Mouse (Mus musculus): ENCODE data around the gene Mei4.
A peak's percentile ranks its signal among the peaks of the same experiment; 100 is the strongest.

Gene Mei4

GRCm38 (mm10) chr9:81863181-81863887 is at the start of gene Mei4:
Gene Mei4, plus strand, starts transcription at chr9:81863670.
- peak; percentile 33 for DNase-seq (ENCODE audit: low read depth)

GRCm38 (mm10) chr9:81819715-81820373 is 43.6 kb upstream of the Mei4 start:
- DNase-seq (ENCODE audit: low read depth) = no peak

GRCm38 (mm10) chr9:81827560-81827959 is 35.9 kb upstream of the Mei4 start:
- DNase-seq (ENCODE audit: low read depth) = no peak

GRCm38 (mm10) chr9:81834056-81834455 is 29.4 kb upstream of the Mei4 start:
- no peak for DNase-seq (ENCODE audit: low read depth)

- no peak for DNase-seq (ENCODE audit: low read depth)
These were observed 4.6 kb upstream of the Mei4 start for GRCm38 (mm10) chr9:81858861-81859260.

GRCm38 (mm10) chr9:81863888-81864234 is 391 bp downstream of the Mei4 start:
- DNase-seq (ENCODE audit: low read depth) = no peak

- DNase-seq (ENCODE audit: low read depth) = no peak
These were observed 2.6 kb downstream of the Mei4 start for GRCm38 (mm10) chr9:81866032-81866431.

GRCm38 (mm10) chr9:81921456-81921855 is 58.0 kb downstream of the Mei4 start:
- DNase-seq (ENCODE audit: low read depth) = no peak

GRCm38 (mm10) chr9:81924744-81925143 is 61.3 kb downstream of the Mei4 start:
- no peak for DNase-seq (ENCODE audit: low read depth)

- DNase-seq (ENCODE audit: low read depth) = no peak
These were observed 77.1 kb downstream of the Mei4 start for GRCm38 (mm10) chr9:81940533-81940932.

GRCm38 (mm10) chr9:81945624-81946023 is 82.2 kb downstream of the Mei4 start:
- no peak for DNase-seq (ENCODE audit: low read depth)

GRCm38 (mm10) chr9:81956858-81957257 is 93.4 kb downstream of the Mei4 start:
- no peak for DNase-seq (ENCODE audit: low read depth)

- no peak for DNase-seq (ENCODE audit: low read depth)
These were observed 94.4 kb downstream of the Mei4 start for GRCm38 (mm10) chr9:81957842-81958241.

GRCm38 (mm10) chr9:81966765-81967164 is 103.3 kb downstream of the Mei4 start:
- DNase-seq (ENCODE audit: low read depth) = no peak

- no peak for DNase-seq (ENCODE audit: low read depth)
These were observed 105.5 kb downstream of the Mei4 start for GRCm38 (mm10) chr9:81968935-81969334.

GRCm38 (mm10) chr9:81982461-81982860 is 119.0 kb downstream of the Mei4 start:
- no peak for DNase-seq (ENCODE audit: low read depth)

- DNase-seq (ENCODE audit: low read depth) = no peak
These were observed 149.5 kb downstream of the Mei4 start for GRCm38 (mm10) chr9:82012991-82013390.

- no peak for DNase-seq (ENCODE audit: low read depth)
These were observed 179.1 kb downstream of the Mei4 start for GRCm38 (mm10) chr9:82042515-82043056.

GRCm38 (mm10) chr9:82044517-82044916 is 181.0 kb downstream of the Mei4 start:
- DNase-seq (ENCODE audit: low read depth) = no peak

- DNase-seq (ENCODE audit: low read depth) = no peak
These were observed 210.4 kb downstream of the Mei4 start for GRCm38 (mm10) chr9:82073832-82074231.

- DNase-seq (ENCODE audit: low read depth) = no peak
These were observed 211.8 kb downstream of the Mei4 start for GRCm38 (mm10) chr9:82075270-82075669.

- DNase-seq (ENCODE audit: low read depth) = no peak
These were observed 232.9 kb downstream of the Mei4 start for GRCm38 (mm10) chr9:82096409-82096808.

- no peak for DNase-seq (ENCODE audit: low read depth)
These were observed 251.4 kb downstream of the Mei4 start for GRCm38 (mm10) chr9:82114865-82115264.

GRCm38 (mm10) chr9:82136119-82136518 is 272.6 kb downstream of the Mei4 start:
- no peak for DNase-seq (ENCODE audit: low read depth)
